Mouse (Mus musculus): Measurements from ENCODE around the gene Pvalb. TPM values are rescaled to one million over a fixed set of nuclear protein-coding genes. Genes with fewer than 3 reads are reported as not detected.

Gene Pvalb
- polyA plus RNA-seq, 1 experiment from 2014 or later: 0.49 TPM

GRCm38 (mm10) chr15:78157824-78158223 lies 48.4 kb downstream of the Pvalb start:
- ATAC-seq (ENCODE audit: insufficient number of reproducible peaks, low FRiP score): no peak
- Histone ChIP-seq H3K4me1 (replicated peaks) (no peaks in the 10 kb centered on the region), H3K27me3 (replicated peaks) (0 out of 2 replicates have a peak, but pooled peaks cover 8% of the 10 kb centered on the region), H3K27ac (ENCODE audit: poor library complexity, severe bottlenecking) (no peak overlapping the region), H3K9me3 (replicated peaks) (no peaks in the 10 kb centered on the region), H3K4me3 (no peak overlapping the region), H3K36me3 (no peaks in the 10 kb centered on the region), H3K9ac (no peak overlapping the region), H3K4me2 (no peak overlapping the region)
- WGBS: 61% methylated on average over 4 of the region's 4 CpGs

GRCm38 (mm10) chr15:78157330-78157729 lies 48.9 kb downstream of the Pvalb start:
- WGBS: 79% methylated on average over 8 of the region's 8 CpGs
- Histone ChIP-seq H3K36me3 (no peaks in the 10 kb centered on the region), H3K9ac (no peak overlapping the region), H3K27ac (ENCODE audit: poor library complexity, severe bottlenecking) (no peak overlapping the region), H3K27me3 (replicated peaks) (0 out of 2 replicates have a peak, but pooled peaks cover 13% of the 10 kb centered on the region), H3K4me2 (no peak overlapping the region), H3K4me3 (no peak overlapping the region), H3K4me1 (replicated peaks) (no peaks in the 10 kb centered on the region), H3K9me3 (replicated peaks) (no peaks in the 10 kb centered on the region)
- no peak for ATAC-seq (ENCODE audit: insufficient number of reproducible peaks, low FRiP score)

GRCm38 (mm10) chr15:78155421-78155820 lies 50.8 kb downstream of the Pvalb start:
- no peaks in the 10 kb centered on the region for H3K36me3 ChIP-seq
- H3K9ac ChIP-seq: no peak overlapping the region
- H3K27ac ChIP-seq (ENCODE audit: poor library complexity, severe bottlenecking): no peak overlapping the region
- H3K9me3 ChIP-seq (replicated peaks): no peaks in the 10 kb centered on the region
- no peaks in the 10 kb centered on the region for H3K4me1 ChIP-seq (replicated peaks)
- no peak for ATAC-seq (ENCODE audit: insufficient number of reproducible peaks, low FRiP score)
- no peak overlapping the region for H3K4me3 ChIP-seq
- H3K27me3 ChIP-seq (replicated peaks): 0 out of 2 replicates have a peak, but pooled peaks cover 19% of the 10 kb centered on the region
- 68% methylated on average over 6 of the region's 6 CpGs for WGBS
- no peak overlapping the region for H3K4me2 ChIP-seq

- 60% methylated on average over 11 of the region's 11 CpGs for WGBS
- H3K9me3 ChIP-seq (replicated peaks): no peaks in the 10 kb centered on the region
- H3K9ac ChIP-seq: no peak overlapping the region
- H3K4me1 ChIP-seq (replicated peaks): no peaks in the 10 kb centered on the region
- no peak overlapping the region for H3K27ac ChIP-seq (ENCODE audit: poor library complexity, severe bottlenecking)
- H3K36me3 ChIP-seq: no peaks in the 10 kb centered on the region
- no peak for ATAC-seq (ENCODE audit: insufficient number of reproducible peaks, low FRiP score)
- H3K4me2 ChIP-seq: no peak overlapping the region
- no peak overlapping the region for H3K4me3 ChIP-seq
- H3K27me3 ChIP-seq (replicated peaks): 0 out of 2 replicates have a peak, but pooled peaks cover 23% of the 10 kb centered on the region
These were observed 53.0 kb downstream of the Pvalb start for GRCm38 (mm10) chr15:78153045-78153775.

GRCm38 (mm10) chr15:78148565-78148964 lies 57.6 kb downstream of the Pvalb start:
- H3K27me3 ChIP-seq (replicated peaks): 0 out of 2 replicates have a peak, but pooled peaks cover 19% of the 10 kb centered on the region
- H3K4me3 ChIP-seq: no peak overlapping the region
- ATAC-seq (ENCODE audit: insufficient number of reproducible peaks, low FRiP score): no peak
- H3K9ac ChIP-seq: no peak overlapping the region
- no peak overlapping the region for H3K27ac ChIP-seq (ENCODE audit: poor library complexity, severe bottlenecking)
- no peaks in the 10 kb centered on the region for H3K36me3 ChIP-seq
- WGBS: 73% methylated on average over 7 of the region's 7 CpGs
- no peaks in the 10 kb centered on the region for H3K4me1 ChIP-seq (replicated peaks)
- no peak overlapping the region for H3K4me2 ChIP-seq
- no peaks in the 10 kb centered on the region for H3K9me3 ChIP-seq (replicated peaks)

Other genes with a start within 250 kb of the Pvalb start
- 1.1 and 1.3 TPM in 2 replicates for gene Foxred2, start 249.7 kb downstream of the Pvalb start, polyA plus RNA-seq (2016; fragmentation: Nextera tagmentation; extraction: Ambion mirVana)
- 157 and 162 TPM in 2 replicates for gene Eif3d, start 235.6 kb downstream of the Pvalb start, polyA plus RNA-seq (2016; fragmentation: Nextera tagmentation; extraction: Ambion mirVana)
- gene Cacng2, start 86.4 kb downstream of the Pvalb start, polyA plus RNA-seq (2016; fragmentation: Nextera tagmentation; extraction: Ambion mirVana): not detected in 2 replicates
- gene Ift27, start 32.3 kb downstream of the Pvalb start, polyA plus RNA-seq (2016; fragmentation: Nextera tagmentation; extraction: Ambion mirVana): 34.4 and 38.0 TPM in 2 replicates
- gene Ncf4, start 38.4 kb upstream of the Pvalb start, polyA plus RNA-seq (2016; fragmentation: Nextera tagmentation; extraction: Ambion mirVana): 11.2 and 13.7 TPM in 2 replicates
- gene Csf2rb2, start 99.3 kb upstream of the Pvalb start, polyA plus RNA-seq (2016; fragmentation: Nextera tagmentation; extraction: Ambion mirVana): 0.48 and 0.51 TPM in 2 replicates
- 2.4 and 3.1 TPM in 2 replicates for gene Csf2rb, start 119.4 kb upstream of the Pvalb start, polyA plus RNA-seq (2016; fragmentation: Nextera tagmentation; extraction: Ambion mirVana)
- gene Tex33, start 189.5 kb upstream of the Pvalb start, polyA plus RNA-seq (2016; fragmentation: Nextera tagmentation; extraction: Ambion mirVana): not detected in 2 replicates
- gene Tst, start 199.5 kb upstream of the Pvalb start, polyA plus RNA-seq (2016; fragmentation: Nextera tagmentation; extraction: Ambion mirVana): 7.6 and 9.0 TPM in 2 replicates
- 0.32 and 1.1 TPM in 2 replicates for gene Mpst, start 200.0 kb upstream of the Pvalb start, polyA plus RNA-seq (2016; fragmentation: Nextera tagmentation; extraction: Ambion mirVana)
- gene Kctd17, start 222.2 kb upstream of the Pvalb start, polyA plus RNA-seq (2016; fragmentation: Nextera tagmentation; extraction: Ambion mirVana): 19.9 and 21.6 TPM in 2 replicates

Data from heart, embryonic 12.5 days (tissue).